Mouse (Mus musculus) testis, adult 2 months (tissue): ENCODE results near the gene Zfp874a. TPM values are rescaled to one million over a fixed set of nuclear protein-coding genes. Genes with fewer than 3 reads are reported as not detected.
A peak's percentile ranks its signal among the peaks of the same experiment; 100 is the strongest.
"Not testable (repeated sequence)": the region's sequence is repeated elsewhere in the genome, so short reads cannot be mapped to it uniquely, and the experiment has no call there.

Source experiments
- H3K27ac ChIP-seq: fragments of 200-500 bp; 2 replicates; pipeline ENCODE4 v1.5.1; 2012; ENCODE audit warnings: low read depth, low read length; ENCODE audit not compliant: control insufficient read depth, insufficient read depth
- H3K27me3 ChIP-seq: fragments of 200-500 bp; 2 replicates; pipeline ENCODE4 v1.6.1; 2012; ENCODE audit warnings: mild to moderate bottlenecking, low read length, moderate library complexity; ENCODE audit not compliant: control insufficient read depth, insufficient read depth
- H3K36me3 ChIP-seq: fragments of 200-500 bp; 2 replicates; pipeline ENCODE4 v1.6.1; 2012; ENCODE audit warnings: mild to moderate bottlenecking, low read length; ENCODE audit not compliant: control insufficient read depth, insufficient read depth
- H3K4me1 ChIP-seq: fragments of 200-500 bp; 2 replicates; pipeline ENCODE4 v1.6.1; 2012; ENCODE audit warnings: low read length; ENCODE audit not compliant: control insufficient read depth, insufficient read depth
- H3K4me3 ChIP-seq: fragments of 200-500 bp; 2 replicates; pipeline ENCODE4 v1.5.1; 2012; ENCODE audit warnings: low read depth, mild to moderate bottlenecking, low read length, moderate library complexity, mixed read lengths; ENCODE audit not compliant: control insufficient read depth
- CTCF ChIP-seq: fragments of 200-500 bp; IDR thresholded peaks from 2 replicates; pipeline ENCODE4 v1.5.1; 2012; ENCODE audit warnings: low read depth, mild to moderate bottlenecking, inconsistent platforms, low read length, moderate library complexity; ENCODE audit not compliant: control insufficient read depth, insufficient read depth, insufficient replicate concordance
- POLR2A ChIP-seq: fragments of 200-500 bp; IDR thresholded peaks from 2 replicates; pipeline ENCODE4 v1.6.1; 2012; ENCODE audit warnings: low read depth, mild to moderate bottlenecking, inconsistent platforms, low read length, moderate library complexity; ENCODE audit not compliant: control insufficient read depth
- polyA plus RNA-seq: library from polyadenylated mRNA; depleted of rRNA; stranded (reverse); fragments of >200 nt; gene quantifications from 2 replicates; pipeline ENCODE4 v1.2.3, GENCODE M21; 2012; rRNA removed

Gene Zfp874a
- polyA plus RNA-seq, 1 experiment: 0.65 TPM

DNA sequence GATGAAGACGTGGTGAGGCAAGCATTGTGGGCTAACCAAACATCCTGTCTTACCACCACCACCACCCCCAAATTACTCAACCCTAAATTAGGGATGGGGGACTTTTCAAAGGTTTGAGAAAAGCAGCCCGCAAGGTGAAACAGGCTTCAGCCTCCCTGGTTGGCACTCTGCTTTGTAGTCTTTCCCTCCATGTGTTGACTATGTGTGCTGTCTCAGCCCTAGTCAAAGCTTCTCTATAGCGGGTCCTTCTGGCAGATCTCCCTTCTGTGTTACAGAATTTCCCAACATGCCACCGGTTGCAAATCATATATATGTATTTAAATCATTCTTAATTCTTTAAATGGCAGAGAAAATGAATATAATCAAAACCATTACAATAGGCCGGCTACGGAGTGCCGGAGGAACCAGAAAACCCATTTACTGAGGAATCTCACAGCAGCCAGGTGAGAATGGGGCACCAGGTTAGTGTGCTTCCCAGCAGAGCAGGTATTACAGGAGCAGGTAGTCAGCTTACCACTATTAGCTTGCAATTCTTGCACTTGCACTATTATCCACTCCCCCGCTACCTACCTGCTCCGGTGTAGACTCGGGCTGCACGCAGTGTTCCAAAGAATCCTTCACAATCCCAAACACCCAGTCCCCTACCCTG, 30.7 kb downstream of the Zfp874a start:
- Histone ChIP-seq H3K27me3 (no peaks in the 10 kb centered on the region), H3K27ac (no peak overlapping the region), H3K4me3 (peak overlapping the region; percentile 86), H3K4me1 (peaks cover 2% of the 10 kb centered on the region), H3K36me3 (no peaks in the 10 kb centered on the region)
- no peak for TF ChIP-seq CTCF
- TF ChIP-seq POLR2A: no peak

GRCm38 (mm10) chr13:67416811-67417210, 34.6 kb downstream of the Zfp874a start:
- TF ChIP-seq CTCF: no peak
- TF ChIP-seq POLR2A: no peak
- no peak overlapping the region for H3K27ac ChIP-seq
- no peak overlapping the region for H3K4me3 ChIP-seq

GRCm38 (mm10) chr13:67415759-67416158, 35.7 kb downstream of the Zfp874a start:
- Histone ChIP-seq H3K36me3 (no peaks in the 10 kb centered on the region), H3K4me1 (no peaks in the 10 kb centered on the region; the same call in 1 of the 2 replicates), H3K4me3 (no peak overlapping the region), H3K27ac (no peak overlapping the region), H3K27me3 (no peaks in the 10 kb centered on the region)
- TF ChIP-seq CTCF (no peak), POLR2A (no peak)

More at GRCm38 (mm10) chr13:67416811-67417210, 34.6 kb downstream of the Zfp874a start:
- H3K27me3 ChIP-seq: no peaks in the 10 kb centered on the region
- H3K4me1 ChIP-seq: peaks cover 2% of the 10 kb centered on the region
- no peaks in the 10 kb centered on the region for H3K36me3 ChIP-seq

- not testable (repeated sequence) for H3K4me3 ChIP-seq
Observed at GRCm38 (mm10) chr13:67413634-67414033, 37.8 kb downstream of the Zfp874a start.

DNA sequence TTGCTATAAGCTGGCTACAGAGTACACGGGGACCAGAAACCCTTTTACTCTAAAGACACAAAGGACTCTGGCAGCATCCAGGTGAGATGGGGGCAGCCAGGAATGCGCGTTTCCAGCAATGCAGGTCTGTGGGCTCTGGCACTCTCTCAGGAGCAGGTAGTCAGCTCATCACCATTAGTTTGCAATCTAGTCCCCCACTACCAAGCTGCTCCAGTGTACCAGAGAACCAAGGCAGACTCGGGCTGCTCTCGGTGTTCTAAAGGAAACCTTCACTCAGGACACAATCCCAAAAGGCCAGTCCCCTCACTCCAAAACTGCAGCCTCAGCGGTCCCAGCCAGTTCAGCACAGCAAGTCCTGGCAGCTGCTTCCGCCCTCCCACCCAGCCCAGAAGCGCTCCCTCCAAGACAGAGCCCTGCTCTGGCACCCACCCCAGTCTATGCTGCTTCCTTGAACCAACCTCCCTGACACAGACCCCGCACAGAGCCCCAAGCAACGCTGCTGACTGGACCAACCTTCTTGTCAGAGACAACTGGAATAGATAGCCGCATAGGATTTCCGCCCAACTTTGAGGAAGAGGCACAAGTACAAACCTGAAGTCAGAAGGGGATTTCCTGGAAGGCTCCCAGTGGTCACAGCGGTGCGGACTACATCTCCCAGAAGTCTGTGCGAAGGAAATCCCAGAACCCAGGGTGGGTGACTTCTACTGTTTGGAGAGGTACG, 52.1 kb downstream of the Zfp874a start, which contains the start of gene Zfp429:
TSS of gene Zfp429 (minus strand) at position 637 of the 721 bp plus-strand sequence.
- peak within 1 kb of the TSS; percentile 65; the same call in 1 of the 2 replicates for H3K27ac ChIP-seq
- not testable (repeated sequence) for H3K4me1 ChIP-seq

More at GRCm38 (mm10) chr13:67413634-67414033, 37.8 kb downstream of the Zfp874a start:
- not testable (repeated sequence) for H3K27ac ChIP-seq, H3K27me3 ChIP-seq, H3K36me3 ChIP-seq, H3K4me1 ChIP-seq

GRCm38 (mm10) chr13:67376255-67376654, 75.2 kb downstream of the Zfp874a start:
- not testable (repeated sequence) for H3K4me1 ChIP-seq, H3K27me3 ChIP-seq, H3K4me3 ChIP-seq, H3K27ac ChIP-seq, H3K36me3 ChIP-seq

More for the DNA sequence above, 52.1 kb downstream of the Zfp874a start, which contains the start of gene Zfp429:
- H3K4me3 ChIP-seq: peak within 1 kb of the TSS; percentile 89
- H3K27me3 ChIP-seq, H3K36me3 ChIP-seq: not testable (repeated sequence)

- not testable (repeated sequence) for H3K4me1 ChIP-seq, H3K27ac ChIP-seq, H3K27me3 ChIP-seq, H3K36me3 ChIP-seq
- H3K4me3 ChIP-seq: peak within 1 kb of the TSS; percentile 85
Observed at GRCm38 (mm10) chr13:67375050-67375911, 76.1 kb downstream of the Zfp874a start, which contains the start of the genes Gm28041 and Zfp456. Gene Gm28041, minus strand, starts transcription at chr13:67375733. Gene Zfp456, minus strand, starts transcription at chr13:67375810.

Other genes with a start within 250 kb of the Zfp874a start
- 1.3 and 1.5 TPM in 2 replicates for gene Zfp458, start 173.2 kb downstream of the Zfp874a start, polyA plus RNA-seq
- 1.2 and 1.5 TPM in 2 replicates for gene Zfp457, start 145.1 kb downstream of the Zfp874a start, polyA plus RNA-seq
- gene Zfp595, start 119.1 kb downstream of the Zfp874a start, polyA plus RNA-seq: 0.47 and 0.52 TPM in 2 replicates
- gene Gm28044, start 91.1 kb downstream of the Zfp874a start, polyA plus RNA-seq: not detected in 2 replicates
- gene Zfp953, start 91.0 kb downstream of the Zfp874a start, polyA plus RNA-seq: 0.19 and 0.27 TPM in 2 replicates
- gene Gm28041, start 75.9 kb downstream of the Zfp874a start, polyA plus RNA-seq: not detected in 2 replicates
- 0.06 and 0.09 TPM in 2 replicates for gene Zfp456, start 75.8 kb downstream of the Zfp874a start, polyA plus RNA-seq
- gene Zfp429, start 51.8 kb downstream of the Zfp874a start, polyA plus RNA-seq: 0.17 and 0.60 TPM in 2 replicates
- 0.14 and 0.62 TPM in 2 replicates for gene Zfp459, start 30.2 kb downstream of the Zfp874a start, polyA plus RNA-seq
- gene Zfp874b, start 32.6 kb upstream of the Zfp874a start, polyA plus RNA-seq: 0.85 and 0.86 TPM in 2 replicates
- 2.8 and 3.2 TPM in 2 replicates for gene Zfp58, start 48.9 kb upstream of the Zfp874a start, polyA plus RNA-seq
- gene Gm26965, start 74.5 kb upstream of the Zfp874a start, polyA plus RNA-seq: not detected in 2 replicates
- 59.3 and 86.0 TPM in 2 replicates for gene Zfp87, start 74.6 kb upstream of the Zfp874a start, polyA plus RNA-seq
- 2.0 and 2.6 TPM in 2 replicates for gene Zfp748, start 102.2 kb upstream of the Zfp874a start, polyA plus RNA-seq
- gene Zfp729b, start 158.1 kb upstream of the Zfp874a start, polyA plus RNA-seq: 0.32 and 0.34 TPM in 2 replicates
- gene Gm49345, start 186.1 kb upstream of the Zfp874a start, polyA plus RNA-seq: not detected in 2 replicates
- gene Zfp729a, start 186.2 kb upstream of the Zfp874a start, polyA plus RNA-seq: 0.38 and 0.47 TPM in 2 replicates
- 1.4 and 1.9 TPM in 2 replicates for gene Zfp738, start 235.4 kb upstream of the Zfp874a start, polyA plus RNA-seq